Mouse (Mus musculus): ENCODE results near the gene Apbb1ip. TPM values are rescaled to one million over a fixed set of nuclear protein-coding genes. Genes with fewer than 3 reads are reported as not detected.

Apbb1ip gene
- polyA plus RNA-seq, 1 experiment from 2014 or later = 0.70 TPM

- Histone ChIP-seq H3K27me3 (ENCODE audit: control insufficient read depth, insufficient read depth, low read depth, low read length) (no peaks in the 10 kb centered on the region), H3K4me3 (ENCODE audit: low read depth, low read length) (no peak overlapping the region), H3K9me3 (replicated peaks; ENCODE audit: control insufficient read depth, low read length, poor library complexity, severe bottlenecking) (peaks cover 8% of the 10 kb centered on the region; the same call in 1 of the 2 replicates), H3K27ac (ENCODE audit: low read length) (no peak overlapping the region), H3K4me2 (ENCODE audit: low read length) (no peak overlapping the region), H3K4me1 (ENCODE audit: control insufficient read depth, insufficient read depth, low read length) (no peaks in the 10 kb centered on the region), H3K36me3 (ENCODE audit: control insufficient read depth, insufficient read depth, low read length) (no peaks in the 10 kb centered on the region), H3K9ac (ENCODE audit: low read depth, low read length) (no peak overlapping the region)
- no peak for ATAC-seq
Measured at GRCm38 (mm10) chr2:22796487-22796886, 22.6 kb downstream of the Apbb1ip start.

- H3K27ac ChIP-seq (ENCODE audit: low read length) = no peak overlapping the region
- 85% methylated on average over 2 of the region's 2 CpGs for WGBS
Measured at GRCm38 (mm10) chr2:22799430-22800041, 25.6 kb downstream of the Apbb1ip start.

GRCm38 (mm10) chr2:22805589-22805988, 31.7 kb downstream of the Apbb1ip start:
- no peaks in the 10 kb centered on the region for H3K4me1 ChIP-seq (ENCODE audit: control insufficient read depth, insufficient read depth, low read length)
- WGBS = 83% methylated on average over 2 of the region's 2 CpGs
- no peaks in the 10 kb centered on the region for H3K27me3 ChIP-seq (ENCODE audit: control insufficient read depth, insufficient read depth, low read depth, low read length)
- no peak overlapping the region for H3K4me2 ChIP-seq (ENCODE audit: low read length)
- no peaks in the 10 kb centered on the region for H3K9me3 ChIP-seq (replicated peaks; ENCODE audit: control insufficient read depth, low read length, poor library complexity, severe bottlenecking)
- no peak overlapping the region for H3K9ac ChIP-seq (ENCODE audit: low read depth, low read length)
- no peaks in the 10 kb centered on the region for H3K36me3 ChIP-seq (ENCODE audit: control insufficient read depth, insufficient read depth, low read length)
- no peak overlapping the region for H3K27ac ChIP-seq (ENCODE audit: low read length)
- no peak overlapping the region for H3K4me3 ChIP-seq (ENCODE audit: low read depth, low read length)
- no peak for ATAC-seq

More at GRCm38 (mm10) chr2:22799430-22800041, 25.6 kb downstream of the Apbb1ip start:
- Histone ChIP-seq H3K36me3 (ENCODE audit: control insufficient read depth, insufficient read depth, low read length) (no peaks in the 10 kb centered on the region), H3K9ac (ENCODE audit: low read depth, low read length) (no peak overlapping the region), H3K4me2 (ENCODE audit: low read length) (no peak overlapping the region), H3K27me3 (ENCODE audit: control insufficient read depth, insufficient read depth, low read depth, low read length) (no peaks in the 10 kb centered on the region), H3K9me3 (replicated peaks; ENCODE audit: control insufficient read depth, low read length, poor library complexity, severe bottlenecking) (peaks cover 8% of the 10 kb centered on the region; the same call in 1 of the 2 replicates), H3K4me1 (ENCODE audit: control insufficient read depth, insufficient read depth, low read length) (no peaks in the 10 kb centered on the region), H3K4me3 (ENCODE audit: low read depth, low read length) (no peak overlapping the region)
- ATAC-seq = no peak

GRCm38 (mm10) chr2:22806576-22806975, 32.7 kb downstream of the Apbb1ip start:
- Histone ChIP-seq H3K36me3 (ENCODE audit: control insufficient read depth, insufficient read depth, low read length) (no peaks in the 10 kb centered on the region), H3K9ac (ENCODE audit: low read depth, low read length) (no peak overlapping the region)
- 92% methylated on average over 1 of the region's 1 CpGs for WGBS

GRCm38 (mm10) chr2:22807312-22807711, 33.4 kb downstream of the Apbb1ip start:
- ATAC-seq = no peak
- Histone ChIP-seq H3K4me3 (ENCODE audit: low read depth, low read length) (no peak overlapping the region), H3K27me3 (ENCODE audit: control insufficient read depth, insufficient read depth, low read depth, low read length) (no peaks in the 10 kb centered on the region), H3K4me2 (ENCODE audit: low read length) (no peak overlapping the region), H3K36me3 (ENCODE audit: control insufficient read depth, insufficient read depth, low read length) (no peaks in the 10 kb centered on the region), H3K9me3 (replicated peaks; ENCODE audit: control insufficient read depth, low read length, poor library complexity, severe bottlenecking) (no peaks in the 10 kb centered on the region), H3K27ac (ENCODE audit: low read length) (no peak overlapping the region), H3K4me1 (ENCODE audit: control insufficient read depth, insufficient read depth, low read length) (no peaks in the 10 kb centered on the region), H3K9ac (ENCODE audit: low read depth, low read length) (no peak overlapping the region)
- 44% methylated on average over 1 of the region's 1 CpGs for WGBS

More at GRCm38 (mm10) chr2:22806576-22806975, 32.7 kb downstream of the Apbb1ip start:
- Histone ChIP-seq H3K27ac (ENCODE audit: low read length) (no peak overlapping the region), H3K4me3 (ENCODE audit: low read depth, low read length) (no peak overlapping the region), H3K9me3 (replicated peaks; ENCODE audit: control insufficient read depth, low read length, poor library complexity, severe bottlenecking) (no peaks in the 10 kb centered on the region), H3K27me3 (ENCODE audit: control insufficient read depth, insufficient read depth, low read depth, low read length) (no peaks in the 10 kb centered on the region), H3K4me2 (ENCODE audit: low read length) (no peak overlapping the region), H3K4me1 (ENCODE audit: control insufficient read depth, insufficient read depth, low read length) (no peaks in the 10 kb centered on the region)
- no peak for ATAC-seq

- ATAC-seq = no peak
- Histone ChIP-seq H3K4me3 (ENCODE audit: low read depth, low read length) (no peak overlapping the region), H3K27ac (ENCODE audit: low read length) (no peak overlapping the region), H3K4me1 (ENCODE audit: control insufficient read depth, insufficient read depth, low read length) (no peaks in the 10 kb centered on the region), H3K27me3 (ENCODE audit: control insufficient read depth, insufficient read depth, low read depth, low read length) (no peaks in the 10 kb centered on the region), H3K36me3 (ENCODE audit: control insufficient read depth, insufficient read depth, low read length) (no peaks in the 10 kb centered on the region), H3K4me2 (ENCODE audit: low read length) (no peak overlapping the region), H3K9ac (ENCODE audit: low read depth, low read length) (no peak overlapping the region), H3K9me3 (replicated peaks; ENCODE audit: control insufficient read depth, low read length, poor library complexity, severe bottlenecking) (no peaks in the 10 kb centered on the region)
- 92% methylated on average over 4 of the region's 4 CpGs for WGBS
Measured at GRCm38 (mm10) chr2:22810851-22811250, 37.0 kb downstream of the Apbb1ip start.

- no peaks in the 10 kb centered on the region for H3K4me1 ChIP-seq (ENCODE audit: control insufficient read depth, insufficient read depth, low read length)
- no peaks in the 10 kb centered on the region for H3K36me3 ChIP-seq (ENCODE audit: control insufficient read depth, insufficient read depth, low read length)
- H3K4me2 ChIP-seq (ENCODE audit: low read length) = no peak overlapping the region
- no peak overlapping the region for H3K27ac ChIP-seq (ENCODE audit: low read length)
- no peak overlapping the region for H3K4me3 ChIP-seq (ENCODE audit: low read depth, low read length)
- no peak overlapping the region for H3K9ac ChIP-seq (ENCODE audit: low read depth, low read length)
- H3K9me3 ChIP-seq (replicated peaks; ENCODE audit: control insufficient read depth, low read length, poor library complexity, severe bottlenecking) = no peaks in the 10 kb centered on the region
- H3K27me3 ChIP-seq (ENCODE audit: control insufficient read depth, insufficient read depth, low read depth, low read length) = no peaks in the 10 kb centered on the region
- WGBS = 90% methylated on average over 8 of the region's 8 CpGs
- ATAC-seq = no peak
Measured at GRCm38 (mm10) chr2:22811466-22811865, 37.6 kb downstream of the Apbb1ip start.

- Histone ChIP-seq H3K4me3 (ENCODE audit: low read depth, low read length) (no peak overlapping the region), H3K4me1 (ENCODE audit: control insufficient read depth, insufficient read depth, low read length) (no peaks in the 10 kb centered on the region), H3K27ac (ENCODE audit: low read length) (no peak overlapping the region), H3K27me3 (ENCODE audit: control insufficient read depth, insufficient read depth, low read depth, low read length) (no peaks in the 10 kb centered on the region), H3K4me2 (ENCODE audit: low read length) (no peak overlapping the region), H3K36me3 (ENCODE audit: control insufficient read depth, insufficient read depth, low read length) (no peaks in the 10 kb centered on the region), H3K9me3 (replicated peaks; ENCODE audit: control insufficient read depth, low read length, poor library complexity, severe bottlenecking) (no peaks in the 10 kb centered on the region), H3K9ac (ENCODE audit: low read depth, low read length) (no peak overlapping the region)
- 79% methylated on average over 5 of the region's 5 CpGs for WGBS
- no peak for ATAC-seq
Measured at GRCm38 (mm10) chr2:22813921-22814320, 40.0 kb downstream of the Apbb1ip start.

GRCm38 (mm10) chr2:22815674-22816073, 41.8 kb downstream of the Apbb1ip start:
- no peak overlapping the region for H3K27ac ChIP-seq (ENCODE audit: low read length)
- H3K36me3 ChIP-seq (ENCODE audit: control insufficient read depth, insufficient read depth, low read length) = no peaks in the 10 kb centered on the region
- no peak overlapping the region for H3K4me3 ChIP-seq (ENCODE audit: low read depth, low read length)
- no peak overlapping the region for H3K9ac ChIP-seq (ENCODE audit: low read depth, low read length)
- H3K4me2 ChIP-seq (ENCODE audit: low read length) = no peak overlapping the region
- H3K4me1 ChIP-seq (ENCODE audit: control insufficient read depth, insufficient read depth, low read length) = no peaks in the 10 kb centered on the region
- no peak for ATAC-seq
- 98% methylated on average over 2 of the region's 2 CpGs for WGBS
- H3K9me3 ChIP-seq (replicated peaks; ENCODE audit: control insufficient read depth, low read length, poor library complexity, severe bottlenecking) = no peaks in the 10 kb centered on the region
- no peaks in the 10 kb centered on the region for H3K27me3 ChIP-seq (ENCODE audit: control insufficient read depth, insufficient read depth, low read depth, low read length)

Measured in midbrain, embryonic 16.5 days (tissue).